Mouse (Mus musculus) embryonic facial prominence, embryonic 11.5 days (tissue): ENCODE results near the gene Gp1ba. TPM values are rescaled to one million over a fixed set of nuclear protein-coding genes. Genes with fewer than 3 reads are reported as not detected.
A peak's percentile ranks its signal among the peaks of the same experiment; 100 is the strongest.

ENCODE experiments used
- ATAC-seq: fragments of 200-750 bp; cut with Nextera tagmentation; replicated peaks from 2 replicates; pipeline ENCODE4 v1.8.0; 2017; ENCODE audit warnings: low read depth; ENCODE audit not compliant: insufficient number of reproducible peaks, low FRiP score, low TSS enrichment
- DNase-seq: peaks from one replicate; pipeline ENCODE4 v3.0.0-alpha.2; 2015; ENCODE audit warnings: low spot score
- H3K27ac ChIP-seq: fragments of 300-500 bp; sonication (generic); replicated peaks from 2 replicates; pipeline ENCODE4 v1.5.1; 2014; ENCODE audit warnings: mild to moderate bottlenecking, low read depth, low read length, control low read depth
- H3K27me3 ChIP-seq: fragments of 300-500 bp; sonication (generic); 2 replicates; pipeline ENCODE4 v1.6.1; 2014; ENCODE audit warnings: mild to moderate bottlenecking, low read length, moderate library complexity, mixed read lengths; ENCODE audit not compliant: control insufficient read depth, insufficient read depth
- H3K36me3 ChIP-seq: fragments of 300-500 bp; sonication (generic); replicated peaks from 2 replicates; pipeline ENCODE4 v1.6.1; 2014; ENCODE audit warnings: low read depth, mild to moderate bottlenecking, low read length, moderate library complexity, mixed read lengths; ENCODE audit not compliant: control insufficient read depth, insufficient read depth
- H3K4me1 ChIP-seq: fragments of 300-500 bp; sonication (generic); 2 replicates; pipeline ENCODE4 v1.6.1; 2014; ENCODE audit warnings: low read length, mixed read lengths; ENCODE audit not compliant: control insufficient read depth, insufficient read depth
- H3K4me2 ChIP-seq: fragments of 300-500 bp; sonication (generic); 2 replicates; pipeline ENCODE4 v1.6.1; 2014; ENCODE audit warnings: low read depth, mild to moderate bottlenecking, control low read depth, low read length, moderate library complexity
- H3K4me3 ChIP-seq: fragments of 300-500 bp; sonication (generic); 2 replicates; pipeline ENCODE4 v1.5.1; 2014; ENCODE audit warnings: low read depth, low read length, control low read depth
- H3K9ac ChIP-seq: fragments of 300-500 bp; sonication (generic); replicated peaks from 2 replicates; pipeline ENCODE4 v1.6.1; 2014; ENCODE audit warnings: mild to moderate bottlenecking, control low read depth, low read length
- H3K9me3 ChIP-seq: fragments of 300-500 bp; sonication (generic); replicated peaks from 2 replicates; pipeline ENCODE4 v1.6.1; 2016; ENCODE audit warnings: mild to moderate bottlenecking, low read length, inconsistent platforms, mixed read lengths; ENCODE audit not compliant: control insufficient read depth
- WGBS: fragments of 180-500 bp; shearing (Covaris S2); extraction: QIAGEN DNeasy Blood & Tissue Kit; methylation state at CpG from one replicate; pipeline ENCODE4 v1.1.7; 2014; 5-methylcytosine and 5-hydroxymethylcytosine counted together
- polyA plus RNA-seq: library from polyadenylated mRNA; unstranded; fragments of >200 nt; fragmentation: Nextera tagmentation; extraction: Ambion mirVana; gene quantifications from 2 replicates; pipeline ENCODE4 v1.2.1, GENCODE M21; 2014

Gene Gp1ba
- 0.93 and 1.3 TPM in 2 replicates for polyA plus RNA-seq

GRCm38 (mm10) chr11:70638714-70639278, at the start of gene Gp1ba:
Gene Gp1ba (plus strand): TSS chr11:70639122.
- no peak within 1 kb of the TSS for H3K27ac ChIP-seq
- no peaks in the 10 kb centered on the region for H3K9me3 ChIP-seq
- no peak within 1 kb of the TSS for H3K4me3 ChIP-seq
- H3K27me3 ChIP-seq = no peaks in the 10 kb centered on the region
- no peaks in the 10 kb centered on the region for H3K4me1 ChIP-seq
- H3K9ac ChIP-seq = no peak within 1 kb of the TSS
- no peak for ATAC-seq
- H3K36me3 ChIP-seq = no peaks in the 10 kb centered on the region
- DNase-seq = no peak
- 55% methylated on average over 5 of the region's 5 CpGs for WGBS
- H3K4me2 ChIP-seq = no peak within 1 kb of the TSS

DNA sequence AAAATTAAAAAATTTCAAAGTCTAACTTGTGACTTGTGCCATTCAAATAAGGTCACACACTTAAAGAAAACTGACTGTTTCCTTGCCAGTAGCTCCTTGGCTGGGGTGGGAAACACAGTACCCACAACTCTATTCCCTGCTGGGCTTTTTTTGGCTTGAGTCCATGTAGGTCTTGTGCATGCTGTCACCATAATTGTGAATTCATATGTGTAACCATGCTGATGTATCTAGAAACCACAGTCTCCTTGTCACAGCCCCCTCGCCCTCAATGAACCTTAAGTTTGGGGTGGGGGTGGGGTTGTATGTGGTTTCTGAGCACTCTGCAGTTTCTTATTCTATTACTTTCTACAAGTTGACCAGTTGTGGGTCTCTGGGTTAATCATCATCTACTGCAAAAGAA, 47.2 kb upstream of the Gp1ba start:
- H3K27me3 ChIP-seq = no peaks in the 10 kb centered on the region
- H3K9me3 ChIP-seq = no peaks in the 10 kb centered on the region
- H3K9ac ChIP-seq = no peak overlapping the region
- 87% methylated on average over 1 of the region's 1 CpGs for WGBS
- H3K4me3 ChIP-seq = no peak overlapping the region
- H3K36me3 ChIP-seq = no peaks in the 10 kb centered on the region
- H3K4me2 ChIP-seq = no peak overlapping the region
- H3K4me1 ChIP-seq = no peaks in the 10 kb centered on the region
- no peak for ATAC-seq
- DNase-seq = no peak
- H3K27ac ChIP-seq = no peak overlapping the region

DNA sequence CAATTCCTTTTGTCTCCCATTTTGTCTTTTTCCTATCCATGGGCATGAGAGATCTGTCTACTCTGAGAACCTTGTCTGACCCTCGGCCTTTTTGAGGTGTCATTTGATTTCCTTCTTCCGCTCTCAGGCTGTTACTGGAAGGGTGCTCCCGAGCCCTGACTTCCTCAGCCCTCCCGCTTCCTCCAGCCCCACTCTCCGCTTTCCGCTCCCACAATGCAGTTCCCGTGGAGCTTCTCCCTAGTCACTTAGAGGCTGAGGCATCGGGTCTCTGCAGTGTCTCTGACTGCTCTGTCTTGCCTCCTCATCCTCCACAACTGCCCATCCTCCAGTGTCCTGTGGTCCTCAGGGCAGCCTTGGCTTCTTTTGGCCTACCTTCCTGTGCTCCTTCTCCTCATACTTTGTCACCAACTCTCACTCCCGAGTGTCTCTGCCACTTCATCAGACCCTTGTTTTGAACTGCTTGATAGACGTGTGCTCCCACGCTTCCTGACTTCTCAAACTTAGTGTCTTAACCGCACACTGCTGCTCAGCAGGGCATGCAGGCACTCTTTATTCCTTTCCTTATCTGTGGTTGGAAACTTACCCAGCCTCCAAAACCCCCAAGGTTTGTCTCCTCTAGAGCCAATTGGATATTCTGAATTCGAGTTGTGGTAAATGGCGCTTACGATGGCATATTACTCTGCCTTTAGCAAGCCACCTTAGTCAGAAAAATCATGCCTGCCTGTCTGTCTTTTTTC, 44.5 kb upstream of the Gp1ba start:
- ATAC-seq (no peak), DNase-seq (no peak)
- WGBS = 88% methylated on average over 15 of the region's 15 CpGs
- Histone ChIP-seq H3K9ac (no peak overlapping the region), H3K4me1 (no peaks in the 10 kb centered on the region), H3K4me3 (no peak overlapping the region), H3K27me3 (no peaks in the 10 kb centered on the region), H3K27ac (no peak overlapping the region), H3K36me3 (no peaks in the 10 kb centered on the region), H3K4me2 (no peak overlapping the region), H3K9me3 (no peaks in the 10 kb centered on the region)

DNA sequence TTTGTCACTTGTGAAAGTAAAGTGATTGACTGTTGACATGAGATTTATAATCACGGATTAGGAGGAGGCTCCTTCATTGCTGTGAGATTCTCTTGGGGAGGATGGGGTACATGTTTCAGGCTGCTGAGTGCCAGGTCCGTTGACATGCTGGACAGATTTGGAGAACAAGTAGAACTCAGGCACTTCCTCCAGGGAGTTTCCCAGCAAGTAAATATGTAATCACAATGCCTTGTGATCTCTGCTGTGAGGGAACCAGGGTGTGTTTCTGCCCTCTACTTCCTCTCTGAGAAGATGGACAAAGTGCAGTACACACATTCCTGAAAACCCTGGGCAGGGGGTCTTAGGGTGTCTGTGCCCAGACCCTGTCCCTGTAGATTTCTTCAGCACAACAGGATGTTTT, 43.3 kb upstream of the Gp1ba start:
- H3K4me1 ChIP-seq = no peaks in the 10 kb centered on the region
- DNase-seq (no peak), ATAC-seq (no peak)
- H3K9me3 ChIP-seq = no peaks in the 10 kb centered on the region
- no peak overlapping the region for H3K4me2 ChIP-seq
- H3K4me3 ChIP-seq = no peak overlapping the region
- H3K27me3 ChIP-seq = no peaks in the 10 kb centered on the region
- H3K27ac ChIP-seq = no peak overlapping the region
- H3K36me3 ChIP-seq = no peaks in the 10 kb centered on the region
- no peak overlapping the region for H3K9ac ChIP-seq
- whole genome bisulfite sequencing = 66% methylated on average over 2 of the region's 2 CpGs

DNA sequence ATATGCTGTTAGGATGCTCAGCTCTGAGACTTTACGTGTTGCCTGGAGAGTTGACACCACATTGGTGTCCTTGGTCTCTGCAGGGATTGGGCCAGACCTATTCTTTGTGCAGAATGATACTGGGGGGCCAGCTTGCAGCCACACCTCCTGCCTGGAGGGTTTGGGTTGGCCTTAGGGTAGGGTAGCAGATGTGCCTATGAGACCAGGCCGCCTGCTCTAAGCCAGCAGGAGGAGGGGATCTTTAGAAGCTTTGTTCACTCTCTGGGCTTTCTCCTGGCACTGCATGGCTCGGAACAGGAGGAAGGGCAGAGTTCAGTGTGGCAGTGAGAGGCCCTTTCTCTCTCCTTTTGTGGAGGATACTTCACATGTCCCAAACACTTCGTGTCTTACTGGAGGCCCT, 42.8 kb upstream of the Gp1ba start:
- WGBS = 48% methylated on average over 4 of the region's 4 CpGs

GRCm38 (mm10) chr11:70597301-70597700, 41.6 kb upstream of the Gp1ba start:
- no peak overlapping the region for H3K9ac ChIP-seq
- no peak overlapping the region for H3K4me3 ChIP-seq
- H3K36me3 ChIP-seq = no peaks in the 10 kb centered on the region
- H3K27ac ChIP-seq = no peak overlapping the region
- no peaks in the 10 kb centered on the region for H3K27me3 ChIP-seq
- 87% methylated on average over 6 of the region's 6 CpGs for WGBS
- no peak overlapping the region for H3K4me2 ChIP-seq
- no peaks in the 10 kb centered on the region for H3K9me3 ChIP-seq
- DNase-seq = no peak
- H3K4me1 ChIP-seq = no peaks in the 10 kb centered on the region
- ATAC-seq = no peak

More for the DNA sequence above, 42.8 kb upstream of the Gp1ba start:
- ATAC-seq = no peak
- H3K9me3 ChIP-seq = no peaks in the 10 kb centered on the region
- no peak overlapping the region for H3K4me3 ChIP-seq
- H3K27ac ChIP-seq = no peak overlapping the region
- no peak overlapping the region for H3K9ac ChIP-seq
- H3K4me2 ChIP-seq = no peak overlapping the region
- H3K4me1 ChIP-seq = no peaks in the 10 kb centered on the region
- DNase-seq = no peak
- H3K27me3 ChIP-seq = no peaks in the 10 kb centered on the region
- no peaks in the 10 kb centered on the region for H3K36me3 ChIP-seq

DNA sequence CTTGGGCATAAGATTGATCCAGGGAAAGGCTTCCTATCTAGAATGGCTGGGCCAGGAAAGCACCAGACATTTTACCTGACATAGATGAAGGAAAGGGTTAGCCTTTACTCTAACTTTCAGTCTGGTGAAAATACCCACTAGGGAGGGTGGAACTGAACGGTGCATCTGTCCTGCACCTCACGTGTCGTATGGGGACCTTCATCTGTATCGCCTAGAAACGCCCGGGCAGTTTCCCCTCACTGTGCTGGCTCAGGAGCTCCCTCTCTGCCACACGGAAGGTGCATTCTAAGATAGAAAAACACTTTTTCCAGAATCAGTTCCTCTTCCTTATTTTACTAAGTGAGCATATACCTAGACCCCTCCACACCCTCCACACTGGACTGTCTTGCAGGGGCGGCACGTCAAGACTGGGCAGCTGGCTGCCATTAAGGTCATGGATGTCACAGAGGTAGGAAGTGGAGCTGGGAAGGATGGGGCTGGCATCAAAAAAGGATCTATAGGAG, 40.4 kb upstream of the Gp1ba start:
- Histone ChIP-seq H3K4me2 (no peak overlapping the region), H3K4me1 (no peaks in the 10 kb centered on the region), H3K4me3 (no peak overlapping the region), H3K27ac (no peak overlapping the region), H3K9ac (no peak overlapping the region), H3K36me3 (no peaks in the 10 kb centered on the region), H3K9me3 (no peaks in the 10 kb centered on the region), H3K27me3 (no peaks in the 10 kb centered on the region)
- WGBS = 88% methylated on average over 9 of the region's 9 CpGs
- no peak for DNase-seq
- ATAC-seq = no peak

DNA sequence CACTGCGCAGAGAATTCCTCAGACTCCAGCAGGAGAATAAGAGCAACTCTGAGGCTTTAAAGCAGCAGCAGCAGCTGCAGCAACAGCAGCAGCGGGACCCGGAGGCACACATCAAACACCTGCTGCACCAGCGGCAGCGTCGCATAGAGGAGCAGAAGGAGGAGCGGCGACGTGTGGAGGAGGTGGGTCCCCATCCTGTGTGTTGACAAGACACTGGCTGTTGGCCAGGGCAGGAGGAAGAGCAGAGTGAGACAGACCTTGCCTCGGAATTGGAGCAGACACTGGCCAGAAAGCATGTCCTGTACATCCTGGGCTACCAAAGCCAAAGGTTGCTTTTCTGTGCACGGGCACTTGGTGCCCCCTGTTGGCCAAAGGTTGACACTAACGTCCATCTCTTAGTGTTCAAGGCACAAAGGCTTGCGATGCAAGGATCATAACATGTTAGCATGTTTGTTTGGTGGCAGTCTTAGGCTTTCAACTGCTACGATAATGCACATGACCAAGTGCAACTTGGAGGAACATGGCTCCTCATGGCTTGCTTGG, 33.8 kb upstream of the Gp1ba start:
- Histone ChIP-seq H3K4me2 (no peak overlapping the region), H3K4me3 (no peak overlapping the region), H3K27me3 (no peaks in the 10 kb centered on the region), H3K36me3 (peaks cover 12% of the 10 kb centered on the region), H3K27ac (no peak overlapping the region), H3K4me1 (no peaks in the 10 kb centered on the region), H3K9me3 (no peaks in the 10 kb centered on the region), H3K9ac (no peak overlapping the region)
- ATAC-seq (no peak), DNase-seq (peak; percentile 82)
- WGBS = 66% methylated on average over 14 of the region's 14 CpGs
